Mouse (Mus musculus) erythroblast, embryonic 14.5 days (primary cell): Measurements from ENCODE around the gene Cdh9.

Source experiments
- GATA1 ChIP-seq: IDR thresholded peaks from 2 replicates; pipeline ENCODE4 v1.6.1; 2012; ENCODE audit warnings: low read length, inconsistent platforms, mixed read lengths
- TAL1 ChIP-seq: IDR thresholded peaks from 3 replicates; pipeline ENCODE4 v1.6.1; 2012; ENCODE audit warnings: low read length, inconsistent platforms, mixed read lengths

GRCm38 (mm10) chr15:16746672-16747071, 18.1 kb downstream of the Cdh9 start:
- TF ChIP-seq TAL1: no peak
- no peak for TF ChIP-seq GATA1
